8 mouse cellular contexts compared by ENCODE assay signal in the genomic region with DNA sequence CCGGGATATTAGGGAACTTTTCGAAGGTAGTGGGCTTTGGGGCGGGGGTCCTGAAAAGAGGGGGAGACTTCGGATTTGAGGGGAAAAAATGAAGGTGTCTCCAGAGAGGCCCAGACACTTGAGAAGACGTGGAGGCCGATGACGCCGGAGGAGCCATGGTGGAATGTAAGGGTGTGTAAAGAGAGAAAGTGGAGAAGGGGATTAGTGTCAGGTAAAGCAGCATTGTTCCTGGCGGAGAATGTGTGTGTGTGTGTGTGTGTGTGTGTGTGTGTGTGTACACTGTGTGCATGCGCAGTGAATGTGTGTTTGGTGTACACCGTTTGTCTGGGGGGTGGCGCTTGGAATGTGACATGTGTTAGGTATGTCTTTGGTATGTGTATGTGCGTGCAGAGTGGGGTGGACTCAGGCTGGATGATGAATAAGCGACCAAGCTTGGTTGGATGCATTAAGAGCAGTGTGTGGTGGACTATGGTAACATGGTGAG. TPM values are rescaled to one million over a fixed set of nuclear protein-coding genes. Genes with fewer than 3 reads are reported as not detected.
DNase-seq lines count a peak whose midpoint lies in the region; ATAC-seq lines count a peak whose summit lies in the region.

No protein-coding gene starts in this region.

- H3K36me3 ChIP-seq in embryonic facial prominence, embryonic 12.5 days: no peaks in the 10 kb centered on the region; the same call in 1 of the 2 replicates
- H3K36me3 ChIP-seq in hindbrain, embryonic 11.5 days (ENCODE audit: control insufficient read depth, insufficient read depth, low read length): no peaks in the 10 kb centered on the region
- H3K36me3 ChIP-seq in limb, embryonic 13.5 days: peaks cover 13% of the 10 kb centered on the region; the same call in 1 of the 2 replicates
- H3K36me3 ChIP-seq in midbrain, embryonic 14.5 days (ENCODE audit: control insufficient read depth, insufficient read depth, low read length): peaks cover 18% of the 10 kb centered on the region

- no peaks in the 10 kb centered on the region; the same call in 1 of the 2 replicates for H3K4me1 ChIP-seq in embryonic facial prominence, embryonic 12.5 days
- 0 out of 2 replicates have a peak, but pooled peaks cover 2% of the 10 kb centered on the region for H3K4me1 ChIP-seq in hindbrain, embryonic 11.5 days (replicated peaks; ENCODE audit: control insufficient read depth, insufficient read depth, low read length)
- H3K4me1 ChIP-seq in limb, embryonic 13.5 days: peaks cover 7% of the 10 kb centered on the region; the same call in 1 of the 2 replicates
- H3K4me1 ChIP-seq in midbrain, embryonic 14.5 days (ENCODE audit: control insufficient read depth, insufficient read depth, low read length): peaks cover 13% of the 10 kb centered on the region

- WGBS in embryonic facial prominence, embryonic 12.5 days: 29% methylated on average over 14 of the region's 14 CpGs
- WGBS in hindbrain, embryonic 11.5 days: 23% methylated on average over 13 of the region's 14 CpGs
- 27% methylated on average over 14 of the region's 14 CpGs for WGBS in limb, embryonic 13.5 days
- 19% methylated on average over 14 of the region's 14 CpGs for WGBS in midbrain, embryonic 14.5 days

- no peaks in the 10 kb centered on the region for H3K9me3 ChIP-seq in embryonic facial prominence, embryonic 12.5 days
- H3K9me3 ChIP-seq in hindbrain, embryonic 11.5 days (ENCODE audit: control insufficient read depth, low read length): no peaks in the 10 kb centered on the region
- H3K9me3 ChIP-seq in limb, embryonic 13.5 days: no peaks in the 10 kb centered on the region
- H3K9me3 ChIP-seq in midbrain, embryonic 14.5 days (ENCODE audit: control insufficient read depth, low read length): no peaks in the 10 kb centered on the region

- peak overlapping the region; percentile 52 for H3K4me2 ChIP-seq in embryonic facial prominence, embryonic 12.5 days (replicated peaks)
- peak overlapping the region; percentile 49 for H3K4me2 ChIP-seq in hindbrain, embryonic 11.5 days (replicated peaks; ENCODE audit: low read depth, low read length)
- peak overlapping the region; percentile 64 for H3K4me2 ChIP-seq in limb, embryonic 13.5 days (replicated peaks)
- peak overlapping the region; percentile 52 for H3K4me2 ChIP-seq in midbrain, embryonic 14.5 days (ENCODE audit: low read length)

- peak; percentile 58; the same call in 1 of the 2 replicates for ATAC-seq in embryonic facial prominence, embryonic 12.5 days (ENCODE audit: insufficient number of reproducible peaks, insufficient read depth, low FRiP score, low TSS enrichment)
- ATAC-seq in hindbrain, embryonic 11.5 days (ENCODE audit: low FRiP score): peak; percentile 29; the same call in 1 of the 2 replicates
- ATAC-seq in limb, embryonic 13.5 days (ENCODE audit: low FRiP score, low read depth): peak; percentile 43
- ATAC-seq in midbrain, embryonic 14.5 days (ENCODE audit: low FRiP score, low TSS enrichment): peak; percentile 41; the same call in 1 of the 2 replicates

- H3K4me3 ChIP-seq in embryonic facial prominence, embryonic 12.5 days: peak overlapping the region; percentile 62
- peak overlapping the region; percentile 62 for H3K4me3 ChIP-seq in hindbrain, embryonic 11.5 days (ENCODE audit: low read depth, low read length)
- peak overlapping the region; percentile 67 for H3K4me3 ChIP-seq in limb, embryonic 13.5 days
- H3K4me3 ChIP-seq in midbrain, embryonic 14.5 days (replicated peaks; ENCODE audit: low read depth, low read length): peak overlapping the region; percentile 62

- H3K27me3 ChIP-seq in embryonic facial prominence, embryonic 12.5 days: no peaks in the 10 kb centered on the region
- H3K27me3 ChIP-seq in hindbrain, embryonic 11.5 days (ENCODE audit: control insufficient read depth, insufficient read depth, low read length): no peaks in the 10 kb centered on the region
- no peaks in the 10 kb centered on the region for H3K27me3 ChIP-seq in limb, embryonic 13.5 days
- no peaks in the 10 kb centered on the region for H3K27me3 ChIP-seq in midbrain, embryonic 14.5 days (ENCODE audit: control insufficient read depth, insufficient read depth, low read length)

- H3K27ac ChIP-seq in embryonic facial prominence, embryonic 12.5 days: peak overlapping the region; percentile 81
- H3K27ac ChIP-seq in hindbrain, embryonic 11.5 days (ENCODE audit: low read depth, low read length): peak overlapping the region; percentile 61; the same call in 1 of the 2 replicates
- peak overlapping the region; percentile 79; the same call in 1 of the 2 replicates for H3K27ac ChIP-seq in limb, embryonic 13.5 days
- H3K27ac ChIP-seq in midbrain, embryonic 14.5 days (replicated peaks; ENCODE audit: low read depth, low read length): peak overlapping the region; percentile 89

- peak; percentile 12 for DNase-seq in layer of hippocampus, adult 11-12 months (ENCODE audit: low spot score)
- no peak for DNase-seq in layer of hippocampus, adult 8-10 months (ENCODE audit: low spot score in 2 of 2)
- DNase-seq in ZHBTc4 (ENCODE audit: low read depth, low spot score): peak; percentile 53
- peak; percentile 37 for DNase-seq in hindbrain, embryonic 11.5 days (ENCODE audit: low spot score)
- peak; percentile 52 for DNase-seq in midbrain, embryonic 14.5 days
- peak; percentile 3 for DNase-seq in thymus, postnatal 0 days (ENCODE audit: low spot score)

- H3K9ac ChIP-seq in embryonic facial prominence, embryonic 12.5 days: peak overlapping the region; percentile 80
- H3K9ac ChIP-seq in hindbrain, embryonic 11.5 days (ENCODE audit: low read depth, low read length): peak overlapping the region; percentile 79
- H3K9ac ChIP-seq in limb, embryonic 13.5 days: peak overlapping the region; percentile 83
- H3K9ac ChIP-seq in midbrain, embryonic 14.5 days (replicated peaks; ENCODE audit: low read length): peak overlapping the region; percentile 79

RNA-seq across cellular contexts. Expression of gene Pgrmc1, which starts 0.9 kb away (rescaled TPM):
- total RNA-seq in layer of hippocampus, adult 8-10 months (2022): 100 to 1,000 TPM; 261 to 289 (median 281) TPM
- polyA plus RNA-seq in embryonic facial prominence, embryonic 12.5 days (2016; fragmentation: Nextera tagmentation; extraction: Ambion mirVana): 343 and 364 TPM in 2 replicates
- 490 and 494 TPM in 2 replicates for polyA plus RNA-seq in hindbrain, embryonic 11.5 days (2014; fragmentation: Nextera tagmentation; extraction: Ambion mirVana)
- 342 and 349 TPM in 2 replicates for polyA plus RNA-seq in limb, embryonic 13.5 days (2015; fragmentation: Nextera tagmentation; extraction: Ambion mirVana)
- polyA plus RNA-seq in midbrain, embryonic 14.5 days (2014; fragmentation: Nextera tagmentation; extraction: Ambion mirVana): 708 and 733 TPM in 2 replicates
- polyA plus RNA-seq in thymus, postnatal 0 days (2015; fragmentation: Nextera tagmentation; extraction: Ambion mirVana): 147 TPM in 2 replicates

RNA-seq across cellular contexts. Expression of gene Akap17b, which starts 46.3 kb away (rescaled TPM):
- 10 to 100 TPM in 1 of 4 experiments, 1 to 10 TPM in 3; 9.4 to 11.0 (median 9.7) TPM for total RNA-seq in layer of hippocampus, adult 8-10 months (2022)
- polyA plus RNA-seq in embryonic facial prominence, embryonic 12.5 days (2016; fragmentation: Nextera tagmentation; extraction: Ambion mirVana): 2.7 and 3.1 TPM in 2 replicates
- polyA plus RNA-seq in hindbrain, embryonic 11.5 days (2014; fragmentation: Nextera tagmentation; extraction: Ambion mirVana): 5.0 and 5.9 TPM in 2 replicates
- polyA plus RNA-seq in limb, embryonic 13.5 days (2015; fragmentation: Nextera tagmentation; extraction: Ambion mirVana): 2.8 and 3.1 TPM in 2 replicates
- 6.2 and 7.2 TPM in 2 replicates for polyA plus RNA-seq in midbrain, embryonic 14.5 days (2014; fragmentation: Nextera tagmentation; extraction: Ambion mirVana)
- 1.5 and 1.7 TPM in 2 replicates for polyA plus RNA-seq in thymus, postnatal 0 days (2015; fragmentation: Nextera tagmentation; extraction: Ambion mirVana)

Comparison
In these comparisons a context has a peak if more than half of its experiments do, and no peak if none do; other contexts are left out.
1. DNase-seq: peak in layer of hippocampus, adult 11-12 months (single experiment), ZHBTc4 (single experiment), hindbrain, embryonic 11.5 days (single experiment), midbrain, embryonic 14.5 days (single experiment) and thymus, postnatal 0 days (single experiment); none in layer of hippocampus, adult 8-10 months (0 of 2).
2. Peak in every context shown above with its lines, with median percentiles within 50 percentile points of each other: ATAC-seq, H3K27ac ChIP-seq, H3K4me2 ChIP-seq, H3K4me3 ChIP-seq and H3K9ac ChIP-seq.